Comparison of ENCODE assay signal across 21 mouse cellular contexts in genomic region chr12:57285303-57286059, GRCm38 (mm10). TPM values are rescaled to one million over a fixed set of nuclear protein-coding genes. Genes with fewer than 3 reads are reported as not detected.
DNase-seq lines count a peak whose midpoint lies in the region; ATAC-seq and TF ChIP-seq lines count a peak whose summit lies in the region.
"Had no signal": no experiment of that assay in that cellular context is flagged by ENCODE, and none has a peak within 500 bp of the region (broad histone marks: within the 10 kb centered on the region; RNA-seq: fewer than 3 reads in every experiment).

No protein-coding gene starts in this region.

- no peak for TF ChIP-seq POLR2A in lung, adult 2 months (IDR thresholded peaks at IDR 0.05; ENCODE audit: borderline replicate concordance, extremely low read depth, low read depth, low read length)

- H3K4me3 ChIP-seq in lung, embryonic 14.5 days (ENCODE audit: low read depth, low read length), result no peak overlapping the region
- no peak overlapping the region for H3K4me3 ChIP-seq in lung, adult 2 months (replicated peaks; ENCODE audit: extremely low read depth, low read depth, low read length)
- no peak overlapping the region for H3K4me3 ChIP-seq in intestine, embryonic 16.5 days (ENCODE audit: low read length)
- H3K4me3 ChIP-seq: embryonic facial prominence, embryonic 15.5 days; forebrain, embryonic 15.5 days; heart, embryonic 12.5 days; limb, embryonic 13.5 days; liver, embryonic 15.5 days had no signal

- H3K9ac ChIP-seq in lung, embryonic 14.5 days, result no peak overlapping the region
- no peak overlapping the region for H3K9ac ChIP-seq in intestine, embryonic 16.5 days (ENCODE audit: low read depth, low read length)
- H3K9ac ChIP-seq: embryonic facial prominence, embryonic 15.5 days; forebrain, embryonic 15.5 days; heart, embryonic 12.5 days; limb, embryonic 13.5 days; liver, embryonic 15.5 days had no signal

- no peak overlapping the region for H3K27ac ChIP-seq in lung, embryonic 14.5 days (ENCODE audit: low read depth)
- H3K27ac ChIP-seq in intestine, embryonic 16.5 days (ENCODE audit: low read length), result no peak overlapping the region
- H3K27ac ChIP-seq: embryonic facial prominence, embryonic 15.5 days; forebrain, embryonic 15.5 days; limb, embryonic 13.5 days; liver, embryonic 15.5 days had no signal

- 58% methylated on average over 5 of the region's 5 CpGs for WGBS in lung, embryonic 14.5 days
- WGBS in lung, adult 2 months, result 66% methylated on average over 5 of the region's 5 CpGs
- 70% methylated on average over 5 of the region's 5 CpGs for WGBS in intestine, embryonic 16.5 days

- peak; percentile 12 for DNase-seq in lung, embryonic 14.5 days
- DNase-seq in lung, adult 2 months, result no peak
- DNase-seq in 416B (ENCODE audit: low read depth) (peak; percentile 62), A20 (ENCODE audit: low read depth, low spot score) (peak; percentile 11)
- no peak for DNase-seq in heart, adult 18-20 months
- DNase-seq in embryo, embryonic 9.5 days (ENCODE audit: extremely low spot score), result no peak
- DNase-seq: adrenal gland, postnatal 14 days; cerebellum, adult 8-10 months; gastrocnemius, postnatal 10 days; heart, postnatal 10 days; kidney, adult 9 months; kidney, postnatal 36 days; thymus, postnatal 25 days had no signal

- H3K4me1 ChIP-seq in lung, embryonic 14.5 days (ENCODE audit: insufficient read depth), result no peaks in the 10 kb centered on the region
- no peaks in the 10 kb centered on the region for H3K4me1 ChIP-seq in lung, adult 2 months (ENCODE audit: control insufficient read depth, insufficient read depth, low read length)
- H3K4me1 ChIP-seq in intestine, embryonic 16.5 days (ENCODE audit: control insufficient read depth, insufficient read depth, low read length), result no peaks in the 10 kb centered on the region
- H3K4me1 ChIP-seq: embryonic facial prominence, embryonic 15.5 days; forebrain, embryonic 15.5 days; heart, embryonic 12.5 days; limb, embryonic 13.5 days; liver, embryonic 15.5 days had no signal

- no peak overlapping the region for H3K4me2 ChIP-seq in lung, embryonic 14.5 days
- H3K4me2 ChIP-seq in intestine, embryonic 16.5 days (ENCODE audit: low read depth, low read length), result no peak overlapping the region
- H3K4me2 ChIP-seq: embryonic facial prominence, embryonic 15.5 days; forebrain, embryonic 15.5 days; heart, embryonic 12.5 days; limb, embryonic 13.5 days; liver, embryonic 15.5 days; midbrain, embryonic 11.5 days had no signal

- H3K27me3 ChIP-seq in lung, embryonic 14.5 days (ENCODE audit: insufficient read depth, low read length), result no peaks in the 10 kb centered on the region
- no peaks in the 10 kb centered on the region for H3K27me3 ChIP-seq in intestine, embryonic 16.5 days (replicated peaks; ENCODE audit: control insufficient read depth, insufficient read depth, low read length)
- H3K27me3 ChIP-seq: embryonic facial prominence, embryonic 15.5 days; forebrain, embryonic 15.5 days; heart, embryonic 12.5 days; limb, embryonic 13.5 days; liver, embryonic 15.5 days had no signal

- no peaks in the 10 kb centered on the region for H3K9me3 ChIP-seq in lung, embryonic 14.5 days (ENCODE audit: low read depth, low read length)
- H3K9me3 ChIP-seq in intestine, embryonic 16.5 days (ENCODE audit: control insufficient read depth, low read length), result no peaks in the 10 kb centered on the region
- H3K9me3 ChIP-seq: embryonic facial prominence, embryonic 15.5 days; forebrain, embryonic 15.5 days; heart, embryonic 12.5 days; limb, embryonic 13.5 days; liver, embryonic 15.5 days had no signal

- TF ChIP-seq CTCF in lung, embryonic 14.5 days (IDR thresholded peaks at IDR 0.05; ENCODE audit: low read depth), result peak; percentile 16; the same call in 1 of the 2 replicates
- TF ChIP-seq CTCF in lung, adult 2 months (IDR thresholded peaks at IDR 0.05; ENCODE audit: insufficient read depth, low read length), result no peak

- no peak for ATAC-seq in lung, embryonic 14.5 days (ENCODE audit: insufficient read depth)
- ATAC-seq in intestine, embryonic 16.5 days, result peak; percentile 33; the same call in 1 of the 2 replicates
- no peak for ATAC-seq in erythroblast, adult 5-6 weeks (replicated peaks; ENCODE audit: low FRiP score, poor library complexity, severe bottlenecking)
- ATAC-seq: forebrain, embryonic 15.5 days had no signal

- H3K36me3 ChIP-seq in lung, embryonic 14.5 days (ENCODE audit: insufficient read depth), result no peaks in the 10 kb centered on the region
- no peaks in the 10 kb centered on the region for H3K36me3 ChIP-seq in intestine, embryonic 16.5 days (ENCODE audit: control insufficient read depth, insufficient read depth, low read length)
- H3K36me3 ChIP-seq: embryonic facial prominence, embryonic 15.5 days; forebrain, embryonic 15.5 days; heart, embryonic 12.5 days; limb, embryonic 13.5 days; liver, embryonic 15.5 days had no signal

RNA-seq across cellular contexts. Expression of gene Mipol1, which starts 55.3 kb away (rescaled TPM):
- 9.5 and 10.7 TPM in 2 replicates for polyA plus RNA-seq in lung, embryonic 14.5 days (2014; fragmentation: Nextera tagmentation; extraction: Ambion mirVana)
- polyA plus RNA-seq in lung, adult 2 months (2012; rRNA removed), result 1.6 and 1.9 TPM in 2 replicates
- polyA plus RNA-seq in intestine, embryonic 16.5 days (2015; fragmentation: Nextera tagmentation; extraction: Ambion mirVana), result 7.2 and 9.9 TPM in 2 replicates
- total RNA-seq in heart, adult 18-20 months (2021), result 1 to 10 TPM; 3.5 to 5.5 TPM
- 0.63 TPM in 1 of 2 replicates, not detected in the other for total RNA-seq in erythroblast, adult 5-6 weeks (2015; ENCODE audit: low replicate concordance)
- total RNA-seq in erythroblast, adult 5-6 weeks (2017; ENCODE audit: low replicate concordance), result 0.60 and 0.98 TPM in 2 replicates

RNA-seq across cellular contexts. Expression of gene Prps1l3, which starts 55.3 kb away (rescaled TPM):
- polyA plus RNA-seq in lung, embryonic 14.5 days (2014; fragmentation: Nextera tagmentation; extraction: Ambion mirVana), result 87.5 and 94.3 TPM in 2 replicates
- 10.4 and 11.1 TPM in 2 replicates for polyA plus RNA-seq in lung, adult 2 months (2012; rRNA removed)
- polyA plus RNA-seq in intestine, embryonic 16.5 days (2015; fragmentation: Nextera tagmentation; extraction: Ambion mirVana), result 54.2 and 59.2 TPM in 2 replicates
- 10 to 100 TPM; 17.5 to 19.0 TPM for total RNA-seq in heart, adult 18-20 months (2021)
- 10.6 and 15.9 TPM in 2 replicates for total RNA-seq in erythroblast, adult 5-6 weeks (2015; ENCODE audit: low replicate concordance)
- total RNA-seq in erythroblast, adult 5-6 weeks (2017; ENCODE audit: low replicate concordance), result 16.3 and 20.1 TPM in 2 replicates

Comparison
In these comparisons a context has a peak if more than half of its experiments do, and no peak if none do; other contexts are left out.
1. DNase-seq: peak in lung, embryonic 14.5 days (single experiment), 416B (single experiment) and A20 (single experiment); none in lung, adult 2 months (single experiment), heart, adult 18-20 months (0 of 2) and embryo, embryonic 9.5 days (single experiment).